Mouse (Mus musculus): ENCODE measurements around the gene Gm21969.

Gene Gm21969

DNA sequence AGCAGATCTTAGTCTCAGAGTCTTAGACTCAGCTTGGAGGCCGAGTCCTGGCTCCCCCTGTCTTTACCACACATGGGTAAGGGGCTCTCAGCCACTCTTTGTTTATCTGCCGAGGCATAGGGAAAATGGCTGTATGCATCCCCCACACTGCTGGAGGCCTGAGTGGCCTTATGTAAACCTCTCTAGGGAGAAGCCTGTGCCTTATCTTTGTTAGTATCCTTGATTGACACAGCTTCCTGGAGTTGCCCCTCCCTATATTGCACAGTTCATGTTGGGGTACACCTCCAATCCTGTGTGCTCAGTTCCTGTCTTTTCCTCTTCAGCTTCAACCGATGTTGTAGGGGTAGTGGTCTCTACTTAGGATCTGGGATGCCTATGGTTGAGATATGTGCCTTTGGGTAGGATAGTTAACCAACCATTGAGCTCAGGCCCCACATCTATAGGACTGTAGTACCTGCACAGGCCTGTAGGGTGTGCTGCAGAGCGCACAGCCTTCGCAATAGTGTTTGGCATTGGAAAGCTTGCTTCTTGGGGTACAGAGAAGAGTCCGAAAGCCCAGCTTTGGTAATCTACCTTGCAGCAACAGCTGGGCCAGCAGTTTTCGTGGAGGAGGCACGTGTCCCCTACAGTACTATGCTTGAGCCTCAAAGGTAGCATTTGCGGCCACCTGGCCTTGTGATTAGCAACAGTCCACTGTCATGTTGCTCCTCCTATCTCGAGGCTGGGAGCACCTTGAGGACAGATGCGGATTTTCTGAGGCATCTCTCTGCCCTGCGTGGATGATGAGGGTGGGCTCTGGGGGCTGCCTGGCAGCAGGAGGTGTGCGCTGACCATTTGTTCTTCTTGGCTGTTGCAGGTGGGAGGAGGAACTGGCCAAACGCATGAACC is at the start of gene Gm21969:
Gene Gm21969 (plus strand): TSS at position 830 of the 888 bp plus-strand sequence.
- DNase-seq: peak; percentile 66 to 76

DNA sequence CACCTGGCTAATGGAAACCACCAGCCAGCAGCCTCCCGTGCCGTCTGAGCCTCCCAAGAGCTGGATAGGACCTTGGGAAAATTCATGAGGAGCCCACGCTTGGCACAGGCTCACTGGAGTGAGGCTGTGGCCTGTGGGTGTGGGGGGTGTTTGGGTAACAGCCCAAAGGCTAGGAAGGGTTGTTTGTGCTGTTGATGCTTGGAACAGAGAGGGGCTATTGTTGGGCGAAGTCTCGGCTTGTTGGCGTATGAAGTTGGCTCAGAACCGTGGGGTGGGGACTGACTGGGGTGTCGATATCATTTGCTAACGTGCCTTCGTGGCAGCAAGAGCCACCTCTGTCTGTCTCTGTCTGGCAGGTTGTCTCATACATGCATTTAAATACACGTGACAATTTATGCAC is 47.8 kb upstream of the Gm21969 start:
- DNase-seq: no peak

DNA sequence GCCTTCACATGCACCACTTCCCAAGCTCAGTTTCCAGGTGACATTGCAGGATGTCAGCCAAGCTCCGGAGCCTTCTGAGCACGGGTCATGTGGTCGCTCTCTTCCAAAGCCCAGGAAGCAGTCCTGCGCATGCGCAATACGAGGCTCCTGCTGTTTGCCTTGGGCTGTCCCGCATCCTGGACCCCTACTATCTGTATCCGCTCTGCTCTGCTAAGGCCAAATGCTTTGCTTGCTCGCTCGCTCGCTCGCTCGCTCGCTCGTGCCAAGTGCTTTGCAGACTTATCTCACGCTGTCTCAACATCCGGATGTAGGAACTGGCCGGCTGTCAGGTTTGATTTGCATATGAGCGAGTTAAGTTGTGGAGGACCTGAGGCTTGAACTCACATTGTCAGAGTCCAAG is 47.0 kb upstream of the Gm21969 start:
- DNase-seq: peak; percentile 74 to 75

DNA sequence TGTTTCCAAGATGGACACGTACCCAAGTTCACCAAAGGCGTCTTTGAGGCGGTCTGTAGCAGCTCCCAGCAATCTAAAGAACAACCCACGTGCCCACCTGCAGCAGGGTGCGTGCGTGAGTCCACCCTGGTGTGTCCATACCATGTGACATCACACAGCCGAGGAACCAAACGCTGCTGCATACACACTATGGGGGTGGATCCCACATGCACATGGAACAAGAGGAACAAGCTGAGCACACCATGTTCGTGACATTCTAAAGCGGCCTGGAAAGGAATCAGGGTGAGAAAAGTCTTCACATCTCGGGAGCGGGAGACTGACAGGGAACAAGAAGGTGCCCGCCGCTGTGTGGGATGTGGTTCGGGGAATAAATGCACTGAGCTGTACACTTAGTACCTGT is 34.6 kb upstream of the Gm21969 start:
- no peak for DNase-seq

DNA sequence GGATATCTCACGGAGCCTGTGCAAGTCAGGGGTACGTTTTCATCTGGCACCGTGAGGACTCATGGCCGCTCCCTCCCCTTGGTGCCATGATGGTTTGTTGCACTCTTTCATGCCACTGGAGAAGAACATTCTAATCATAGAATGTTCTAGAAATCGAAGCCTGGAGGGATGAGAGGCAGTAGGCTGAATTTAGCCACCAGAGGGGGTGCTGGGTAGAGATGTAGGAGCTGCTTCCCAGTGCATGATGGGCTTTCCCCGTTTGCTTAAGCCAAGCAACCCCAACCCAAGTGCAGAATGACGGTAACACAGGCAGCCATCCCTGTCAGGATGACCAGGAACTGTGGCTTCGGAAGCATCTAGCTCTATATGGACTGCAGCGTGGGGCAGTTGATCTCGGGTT is 32.2 kb upstream of the Gm21969 start:
- peak; percentile 42 to 55 for DNase-seq

DNA sequence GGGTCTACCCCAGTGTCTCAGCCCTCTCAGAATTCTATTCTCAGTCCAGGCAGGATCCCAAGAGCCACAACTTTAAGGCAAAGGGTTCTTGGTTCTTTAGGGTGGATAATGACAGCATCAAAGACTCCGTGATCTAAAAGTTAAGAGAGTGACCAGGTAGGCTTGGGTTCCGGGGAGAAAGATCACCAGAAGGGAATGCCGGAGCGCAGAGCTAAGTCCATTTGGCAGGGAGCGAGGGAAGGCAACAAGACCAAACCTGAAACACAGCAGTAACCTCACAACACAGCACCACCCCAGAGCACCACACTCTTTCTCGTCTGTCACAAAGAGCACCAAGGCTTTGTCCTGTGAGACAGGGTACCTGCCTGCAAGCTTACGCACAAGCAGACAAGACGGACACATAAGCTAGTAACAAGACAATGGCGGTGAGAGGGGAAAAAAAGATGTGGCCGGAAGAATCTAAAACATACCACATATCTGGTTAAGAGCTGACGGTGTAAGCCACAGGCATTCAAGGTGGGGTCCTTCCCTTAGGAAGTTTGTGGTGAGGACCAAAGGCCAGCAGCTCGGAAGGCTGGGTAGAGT is 30.0 kb upstream of the Gm21969 start:
- peak in 1 of 2 experiments; percentile 17 for DNase-seq

DNA sequence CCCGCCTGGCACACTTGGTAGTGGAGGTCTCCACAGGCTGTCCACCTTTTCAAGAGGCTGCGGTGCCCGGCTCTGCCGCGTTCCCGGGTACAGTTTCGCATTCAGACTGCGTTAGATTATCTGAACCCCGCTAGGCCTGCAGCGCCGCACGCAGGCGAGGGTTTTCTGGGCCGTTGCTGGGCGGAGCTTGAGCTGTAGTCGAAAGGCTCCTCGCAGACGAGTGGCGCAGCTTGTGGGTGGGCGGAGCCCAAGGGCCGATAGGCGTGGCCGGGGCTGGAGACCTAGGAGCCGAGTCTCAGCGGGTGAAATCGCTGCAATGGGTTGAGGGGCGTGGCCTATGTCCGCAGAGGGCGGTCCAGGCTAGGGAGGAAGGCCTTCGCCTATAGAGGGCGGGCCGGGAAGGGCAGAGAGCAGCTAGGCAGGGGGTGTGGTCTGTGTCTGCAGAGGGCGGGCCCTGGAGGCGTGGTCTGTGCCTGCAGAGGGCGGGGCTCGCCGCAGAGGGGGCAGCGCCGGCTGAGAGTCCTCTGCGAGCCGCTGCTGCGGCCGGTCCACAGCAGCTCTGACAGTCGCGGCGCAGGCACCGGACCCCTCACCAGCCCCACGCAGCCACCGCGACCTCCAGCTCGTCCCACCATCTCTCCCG is 28.7 kb upstream of the Gm21969 start:
- DNase-seq: peak; percentile 99 to 100

DNA sequence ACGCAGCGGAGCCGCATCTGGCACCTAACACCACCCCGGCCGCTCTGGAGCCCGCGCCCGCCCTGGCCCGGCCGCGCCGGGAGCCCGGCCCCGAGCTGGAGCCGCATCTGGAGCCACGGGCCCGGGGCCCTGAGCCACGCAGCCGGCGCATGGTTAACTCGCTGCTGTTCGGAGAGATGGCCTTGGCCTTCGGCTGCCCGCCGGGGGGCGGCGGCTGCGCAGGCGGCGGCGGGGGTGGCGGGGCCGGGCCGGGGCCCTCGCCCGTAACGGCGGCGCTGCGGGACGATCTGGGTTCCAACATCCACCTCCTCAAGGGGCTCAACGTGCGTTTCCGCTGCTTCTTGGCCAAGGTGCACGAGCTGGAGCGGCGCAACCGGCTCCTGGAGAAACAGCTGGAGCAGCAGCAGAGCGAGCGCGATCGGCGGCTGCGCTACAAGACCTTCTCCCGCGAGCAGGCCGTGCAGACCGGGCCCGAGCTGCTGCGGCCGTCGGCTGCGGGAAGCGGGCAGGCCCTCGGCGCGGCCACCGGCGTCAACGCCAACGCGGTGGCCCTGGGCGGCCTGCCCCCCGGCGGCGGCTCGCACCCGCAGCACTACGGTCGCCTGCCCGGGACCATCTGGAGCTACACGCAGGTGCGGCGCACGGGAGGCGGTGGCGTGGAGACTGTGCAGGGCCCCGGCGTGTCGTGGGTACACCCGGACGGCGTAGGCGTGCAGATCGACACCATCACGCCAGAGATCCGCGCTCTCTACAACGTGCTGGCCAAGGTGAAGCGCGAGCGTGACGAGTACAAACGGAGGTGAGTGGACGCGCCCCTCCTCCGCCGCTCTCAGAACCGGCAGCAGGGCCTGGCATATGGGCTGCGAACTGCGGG is 27.9 kb upstream of the Gm21969 start:
- peak; percentile 76 to 82 for DNase-seq

DNA sequence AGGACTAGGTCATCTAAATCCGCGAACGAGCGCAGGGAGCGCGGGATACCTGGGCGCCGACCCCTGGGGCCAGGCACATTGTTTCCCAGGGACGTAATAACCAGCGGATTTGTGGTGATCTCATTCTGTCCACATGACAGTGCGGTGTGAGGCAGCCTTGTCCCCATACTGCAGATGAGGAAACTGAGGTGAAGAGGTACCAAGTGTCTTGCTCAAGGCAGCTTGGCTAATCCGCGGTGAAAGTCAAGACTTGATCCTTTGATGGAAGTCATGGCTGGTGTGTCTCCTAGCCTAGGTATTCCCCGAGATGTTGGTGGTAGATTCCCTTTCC is 27.3 kb upstream of the Gm21969 start:
- no peak for DNase-seq

DNA sequence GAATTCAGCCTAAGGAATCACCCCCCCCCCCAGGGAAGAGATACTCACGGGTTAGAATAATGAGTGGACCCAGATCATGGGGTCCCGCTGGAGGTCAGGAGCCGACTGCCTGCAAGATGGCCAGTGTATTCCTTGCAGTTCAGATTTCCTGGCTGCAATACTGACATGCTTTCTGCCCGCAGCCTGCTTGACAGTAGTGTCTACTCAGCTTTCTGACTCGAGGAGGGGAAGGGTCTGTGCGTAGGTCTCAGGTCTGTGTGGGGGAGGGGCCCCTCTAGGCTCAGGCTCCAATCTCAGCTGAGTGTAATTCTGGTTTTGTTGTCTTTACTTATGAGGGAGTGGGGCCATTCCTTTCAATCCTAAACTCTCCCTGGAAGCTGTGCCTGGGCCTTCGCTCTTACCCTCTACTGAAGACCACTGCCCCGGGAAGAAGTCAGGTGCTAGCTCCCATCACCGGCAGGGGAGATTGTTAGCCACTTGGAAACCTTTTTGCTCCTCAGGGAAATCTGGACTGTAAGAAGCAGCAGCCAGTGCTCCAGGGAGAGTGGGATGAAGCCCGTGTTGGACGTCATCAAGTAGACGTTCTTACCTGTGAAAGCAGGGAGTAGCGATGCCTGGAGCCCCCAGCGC is 26.6 kb upstream of the Gm21969 start:
- peak; percentile 50 to 59 for DNase-seq

DNA sequence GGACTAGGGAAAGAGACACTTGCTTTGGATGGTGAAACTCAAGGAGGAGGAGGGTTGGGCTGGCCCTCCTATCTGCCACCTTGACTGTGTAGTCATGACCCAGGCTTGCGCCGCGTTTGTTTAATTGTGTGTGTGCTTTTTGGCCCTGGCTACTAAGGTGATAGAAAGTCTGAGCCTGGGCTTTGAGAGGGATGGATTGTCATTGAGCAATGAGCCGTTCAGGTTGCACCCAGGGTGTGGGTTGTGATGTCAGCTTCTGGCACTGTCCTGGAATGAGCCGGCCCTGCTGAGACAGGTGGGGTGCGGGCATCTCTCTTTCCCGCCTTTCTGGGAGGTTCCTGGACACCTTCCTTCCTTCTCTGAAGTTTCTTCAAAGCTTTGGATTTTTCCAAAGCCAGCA is 26.0 kb upstream of the Gm21969 start:
- peak in 1 of 2 experiments; percentile 33 for DNase-seq

DNA sequence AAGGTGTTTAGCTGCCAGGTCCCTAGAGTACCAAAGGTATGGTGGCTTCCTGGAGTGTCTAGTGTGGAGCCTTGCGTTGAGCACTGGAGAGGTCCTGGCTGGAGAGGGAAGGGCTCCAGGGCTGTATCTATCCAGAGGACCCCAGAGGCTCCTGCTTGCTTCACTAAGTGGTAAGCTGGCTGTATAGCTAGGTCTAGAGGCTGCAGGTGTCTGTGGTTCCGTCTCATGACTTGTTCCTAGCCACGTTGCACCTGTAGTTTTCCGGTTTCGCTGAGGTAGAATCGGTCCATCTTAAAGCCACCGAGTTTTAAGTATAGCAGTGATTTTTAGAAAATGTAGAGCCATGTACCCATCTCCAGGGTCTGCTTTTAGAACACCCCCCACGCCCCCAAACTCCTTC is 24.6 kb upstream of the Gm21969 start:
- DNase-seq: no peak

DNA sequence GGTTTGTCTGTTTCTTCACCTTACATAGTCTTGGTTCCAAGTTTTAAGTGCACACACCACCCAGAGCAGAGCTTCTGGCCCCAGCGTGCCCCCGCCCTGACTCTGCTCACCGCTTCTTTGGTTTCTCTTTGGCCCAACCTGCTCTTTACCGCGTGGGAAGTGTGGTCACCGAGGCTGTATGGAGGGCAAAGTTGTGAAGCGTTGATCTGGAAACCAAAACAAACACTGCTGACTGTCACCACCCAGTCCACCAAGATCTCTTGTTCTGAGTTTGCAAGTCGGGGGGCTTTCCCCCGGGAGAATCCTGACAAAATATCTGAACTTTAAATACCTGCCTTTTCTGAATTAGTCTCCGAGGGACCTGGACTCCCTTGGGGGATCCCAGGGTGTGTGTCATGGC is 24.0 kb upstream of the Gm21969 start:
- no peak for DNase-seq

DNA sequence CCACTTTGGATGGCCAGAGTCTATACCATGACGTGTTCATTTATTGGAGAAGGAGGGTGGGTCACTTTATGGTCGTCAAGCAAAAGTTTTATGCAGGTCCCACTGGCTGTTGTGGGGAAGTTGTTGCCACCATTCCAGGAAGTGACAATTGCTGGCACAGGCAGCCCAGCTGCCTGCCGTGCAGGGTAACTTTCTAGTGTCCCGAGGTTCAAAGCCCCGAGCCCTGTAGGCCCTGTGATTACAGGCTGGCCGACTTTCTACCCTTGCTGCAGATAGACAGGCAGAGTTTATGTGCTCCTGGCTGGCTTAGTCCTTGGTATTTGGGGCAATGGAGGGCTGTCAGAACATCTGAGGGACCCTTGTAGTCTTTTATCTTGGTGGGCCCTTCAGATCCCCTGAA is 23.5 kb upstream of the Gm21969 start:
- DNase-seq: no peak

DNA sequence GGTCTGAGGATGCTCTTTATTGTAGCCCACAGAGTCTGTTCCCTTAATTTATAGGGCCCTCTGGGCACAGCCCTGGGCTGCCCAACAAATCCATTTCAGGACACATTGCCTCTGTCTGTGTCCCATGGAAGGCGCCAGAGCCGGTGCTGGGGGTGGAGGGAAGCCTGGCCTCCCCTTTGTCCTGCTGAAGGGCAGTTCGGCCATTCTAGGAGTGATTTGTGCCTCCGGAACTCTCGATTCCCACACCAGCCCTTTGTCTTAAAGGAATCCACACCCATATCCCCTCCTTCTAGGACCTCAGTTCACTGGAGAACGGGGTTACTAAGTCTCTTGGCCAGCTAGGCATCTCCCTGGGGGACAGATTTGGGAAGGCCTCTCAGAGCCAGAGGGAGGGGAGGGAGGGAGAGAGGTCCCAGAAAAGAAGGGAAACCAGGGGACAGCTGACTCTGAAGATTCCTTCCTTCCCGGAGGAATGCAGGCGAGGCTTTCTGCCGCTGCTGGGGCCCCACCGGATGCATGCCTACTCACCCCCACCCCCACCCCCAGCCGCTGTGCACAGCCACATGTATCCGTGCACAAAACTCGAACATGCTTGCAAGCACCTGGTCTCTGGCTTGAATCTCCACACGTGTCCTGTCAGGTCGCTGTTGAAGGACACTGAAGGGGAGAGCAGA is 22.2 kb upstream of the Gm21969 start:
- DNase-seq: peak in 1 of 2 experiments; percentile 35

DNA sequence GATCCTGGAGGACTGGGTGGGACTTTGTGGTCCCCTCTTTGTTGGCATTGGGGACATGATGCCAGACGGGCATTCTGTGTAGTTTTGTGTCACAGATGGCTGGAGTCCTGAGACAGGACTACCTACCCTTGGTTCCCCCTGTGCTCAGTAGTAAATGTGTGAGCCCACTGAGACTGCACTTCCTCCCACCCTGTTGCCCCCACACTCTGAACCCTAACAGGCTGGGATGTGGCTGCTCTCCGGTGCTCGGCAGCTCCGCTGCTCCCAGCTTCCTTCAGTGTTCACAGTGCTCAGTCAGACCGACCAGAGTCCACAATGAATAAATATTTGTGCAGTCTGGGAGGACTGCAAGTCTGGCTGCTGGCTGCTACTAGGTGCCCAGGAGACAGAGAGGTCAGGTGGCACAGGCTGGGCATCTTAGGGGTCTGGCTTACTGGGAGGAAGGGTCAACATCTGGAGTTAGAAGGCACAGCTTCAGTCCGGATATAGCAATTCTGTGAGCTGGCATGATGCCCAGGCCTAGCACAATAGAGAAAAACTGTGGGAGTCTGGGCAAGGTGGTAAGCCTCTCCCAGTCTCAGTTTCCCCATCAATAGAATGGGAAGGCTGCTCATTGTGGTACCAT is 21.4 kb upstream of the Gm21969 start:
- peak; percentile 52 to 55 for DNase-seq

DNA sequence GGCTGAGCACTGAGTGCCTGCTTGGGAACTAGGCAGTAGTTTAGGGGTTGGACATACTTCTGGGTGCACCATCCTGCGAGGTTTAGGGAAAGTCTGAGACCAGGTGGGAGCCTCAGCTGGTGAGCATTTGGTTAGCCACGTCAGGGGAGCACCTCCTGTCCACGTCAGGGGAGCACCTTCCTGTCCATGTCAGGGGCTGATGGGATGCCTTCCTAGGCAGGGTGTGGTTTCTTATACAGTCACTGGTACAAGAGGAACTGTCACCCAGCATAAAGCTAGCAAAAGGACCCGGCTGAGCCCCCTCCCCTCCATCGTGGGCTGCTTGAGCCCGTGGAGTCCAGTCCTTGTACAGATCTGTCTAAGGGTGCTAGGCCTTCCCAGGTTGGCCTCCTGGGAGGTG is 20.6 kb upstream of the Gm21969 start:
- DNase-seq: no peak

DNA sequence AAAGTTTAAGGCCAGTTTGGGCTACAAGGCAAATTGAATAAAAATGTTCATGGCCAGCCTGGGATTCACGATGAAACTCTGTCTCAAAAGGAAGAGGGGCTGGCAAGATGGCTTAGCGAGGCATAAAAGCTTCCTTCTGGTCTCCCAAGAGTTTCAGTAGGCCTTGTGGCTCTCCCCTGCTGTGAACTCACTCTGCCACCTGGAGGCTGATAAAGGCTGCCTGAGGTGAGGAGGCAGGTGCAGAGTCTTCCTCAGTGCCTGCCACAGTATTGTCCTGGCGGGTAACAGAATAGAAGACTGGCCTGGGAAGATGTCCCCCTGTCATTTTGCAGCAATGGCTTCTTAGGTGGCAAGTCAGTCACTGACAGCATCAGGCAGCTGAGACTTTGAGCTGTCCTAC is 20.1 kb upstream of the Gm21969 start:
- DNase-seq: no peak

DNA sequence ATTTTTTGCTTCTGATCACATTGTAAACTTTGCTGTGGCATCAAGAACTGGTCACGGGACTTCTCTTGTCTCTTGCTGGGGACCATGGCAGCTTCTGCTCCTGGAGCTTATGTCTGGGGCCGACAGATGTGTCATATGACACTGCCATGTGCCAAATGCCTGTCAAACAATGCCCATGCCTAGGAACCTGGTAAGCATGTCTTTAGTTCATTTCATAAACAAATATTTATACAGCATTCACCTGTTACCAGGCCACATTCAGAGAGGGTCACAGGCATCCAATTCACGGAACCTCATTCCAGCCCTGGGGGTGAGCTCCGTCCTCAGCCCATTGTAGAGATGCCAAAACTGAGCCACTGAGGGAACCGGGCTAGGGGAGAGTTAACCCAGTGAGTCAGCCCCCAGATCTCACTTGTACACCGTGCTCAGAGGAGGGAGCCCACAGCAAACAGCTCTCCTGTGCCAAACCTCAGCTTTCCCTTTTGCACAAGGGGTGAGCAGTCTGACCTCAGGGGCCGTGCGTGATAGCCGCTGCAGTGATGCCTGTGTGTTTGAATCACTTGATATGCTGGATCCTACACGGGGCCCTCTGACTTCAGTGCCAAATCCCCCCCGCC is 19.2 kb upstream of the Gm21969 start:
- DNase-seq: no peak

DNA sequence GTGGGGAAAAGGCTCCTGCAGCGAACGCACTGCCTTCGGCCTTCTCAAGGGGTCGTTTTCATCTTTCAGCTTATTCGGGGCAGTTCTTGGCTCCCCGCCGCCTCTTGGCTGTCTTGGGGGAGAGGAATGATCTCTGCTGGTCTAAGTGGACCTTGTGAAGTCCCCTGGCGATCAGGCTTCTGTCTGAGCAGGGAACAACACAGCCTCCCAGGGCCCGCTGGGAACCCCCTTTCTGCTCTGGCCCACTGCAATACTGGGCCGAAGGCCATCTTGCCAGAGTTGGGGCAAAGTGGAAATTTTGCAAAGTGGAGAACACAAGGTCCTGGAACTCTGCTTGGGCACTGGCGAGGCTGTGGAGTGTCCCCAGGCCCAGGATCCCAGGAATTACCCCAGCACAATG is 18.3 kb upstream of the Gm21969 start:
- peak in 1 of 2 experiments; percentile 60 for DNase-seq

DNA sequence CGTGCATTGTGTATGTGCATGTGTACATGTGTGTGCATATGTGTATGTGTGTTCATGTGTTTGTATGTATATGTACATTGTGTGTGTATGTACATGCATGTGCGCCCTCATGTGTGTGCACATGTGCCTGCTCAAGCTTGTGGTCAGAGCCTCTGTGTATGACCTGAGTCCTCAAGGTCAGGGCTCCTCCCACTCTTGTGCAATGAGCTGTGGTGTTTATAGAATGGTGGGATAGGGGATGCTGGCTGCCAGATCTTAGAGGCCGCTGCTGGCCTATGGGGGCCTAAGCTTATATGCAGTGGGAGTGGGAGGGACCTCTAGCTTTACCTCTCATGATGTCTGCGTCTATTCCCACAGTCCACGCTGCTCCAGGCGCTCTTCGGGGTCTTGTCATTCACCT is 17.3 kb upstream of the Gm21969 start:
- no peak for DNase-seq

Data from cerebellum, postnatal 10 days (tissue).